Mouse (Mus musculus): Measurements from ENCODE around the gene Enc1. TPM values are rescaled to one million over a fixed set of nuclear protein-coding genes. Genes with fewer than 3 reads are reported as not detected.

Enc1 gene
- polyA plus RNA-seq, 1 experiment from 2014 or later, result 1.7 TPM

DNA sequence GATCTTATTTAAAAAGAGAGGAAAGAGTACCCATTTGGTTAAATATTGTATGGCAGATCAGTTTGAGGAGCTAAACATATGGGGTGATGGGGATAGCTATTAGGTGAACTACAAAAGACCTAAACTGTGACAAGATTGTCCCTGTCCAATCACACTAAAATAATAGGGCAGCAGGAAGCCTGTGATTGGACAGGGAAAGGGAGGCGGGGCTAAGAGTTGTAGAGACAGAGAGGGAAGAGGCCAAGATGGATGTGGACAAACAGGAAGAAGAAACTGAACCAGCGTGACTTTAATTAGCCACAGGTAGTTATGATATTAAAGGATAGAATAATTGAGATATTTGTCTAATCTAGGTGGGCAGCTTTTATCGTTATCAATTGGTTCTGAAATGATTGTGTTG is 20.9 kb upstream of the Enc1 start:
- H3K27ac ChIP-seq (ENCODE audit: low read depth), result no peak overlapping the region
- no peak for DNase-seq

DNA sequence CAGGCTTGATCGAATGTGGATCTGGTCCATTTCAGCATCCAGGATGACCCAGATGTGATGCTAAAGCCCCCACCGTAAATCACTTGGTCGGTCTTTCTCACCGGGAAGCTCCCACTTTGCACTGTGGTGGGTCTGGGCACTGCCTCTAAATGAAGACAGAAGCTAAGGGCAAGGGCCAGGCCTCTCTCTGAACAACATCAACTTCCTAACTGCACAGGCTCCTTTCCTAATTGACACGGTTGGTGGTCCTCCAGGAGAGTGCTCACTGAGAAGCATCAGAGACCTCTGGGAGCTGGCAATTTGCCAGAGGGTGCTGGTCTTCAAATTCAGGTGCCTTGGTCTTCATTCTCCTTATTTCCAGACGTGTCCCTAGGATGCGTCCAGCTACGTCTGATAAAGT is 17.0 kb upstream of the Enc1 start:
- Histone ChIP-seq H3K4me3 (ENCODE audit: low read depth, low read length) (no peak overlapping the region), H3K27ac (ENCODE audit: low read depth) (no peak overlapping the region), H3K27me3 (ENCODE audit: insufficient read depth, low read length) (no peaks in the 10 kb centered on the region), H3K36me3 (replicated peaks; ENCODE audit: insufficient read depth, low read length) (no peaks in the 10 kb centered on the region), H3K9me3 (ENCODE audit: low read length) (no peaks in the 10 kb centered on the region), H3K4me1 (ENCODE audit: insufficient read depth) (peaks cover 6% of the 10 kb centered on the region; the same call in 1 of the 2 replicates), H3K4me2 (ENCODE audit: low read depth, low read length) (no peak overlapping the region), H3K9ac (replicated peaks) (no peak overlapping the region)
- WGBS (ENCODE audit: insufficient replicate concordance), result 66% methylated on average over 8 of the region's 8 CpGs
- DNase-seq (no peak), ATAC-seq (peak; percentile 1; the same call in 1 of the 2 replicates)
- TF ChIP-seq CTCF (IDR thresholded peaks at IDR 0.05; ENCODE audit: low read depth) (no peak), EP300 (IDR thresholded peaks at IDR 0.05; ENCODE audit: low read depth) (no peak)

More for the DNA sequence above, 20.9 kb upstream of the Enc1 start:
- 75% methylated on average over 3 of the region's 3 CpGs for WGBS (ENCODE audit: insufficient replicate concordance)
- Histone ChIP-seq H3K4me2 (ENCODE audit: low read depth, low read length) (no peak overlapping the region), H3K9me3 (ENCODE audit: low read length) (no peaks in the 10 kb centered on the region), H3K36me3 (replicated peaks; ENCODE audit: insufficient read depth, low read length) (no peaks in the 10 kb centered on the region), H3K27me3 (ENCODE audit: insufficient read depth, low read length) (no peaks in the 10 kb centered on the region), H3K4me1 (ENCODE audit: insufficient read depth) (peaks cover 4% of the 10 kb centered on the region; the same call in 1 of the 2 replicates), H3K4me3 (ENCODE audit: low read depth, low read length) (no peak overlapping the region), H3K9ac (replicated peaks) (no peak overlapping the region)
- ATAC-seq, result no peak
- TF ChIP-seq CTCF (IDR thresholded peaks at IDR 0.05; ENCODE audit: low read depth), result no peak
- TF ChIP-seq EP300 (IDR thresholded peaks at IDR 0.05; ENCODE audit: low read depth), result no peak

- peak; percentile 95 for ATAC-seq
These were observed 16.4 kb upstream of the Enc1 start for GRCm38 (mm10) chr13:97224341-97224982.

GRCm38 (mm10) chr13:97225130-97225529 is 15.8 kb upstream of the Enc1 start:
- DNase-seq (no peak), ATAC-seq (no peak; the same call in 1 of the 2 replicates)
- Histone ChIP-seq H3K36me3 (replicated peaks; ENCODE audit: insufficient read depth, low read length) (no peaks in the 10 kb centered on the region), H3K27me3 (ENCODE audit: insufficient read depth, low read length) (no peaks in the 10 kb centered on the region), H3K27ac (ENCODE audit: low read depth) (peak overlapping the region; percentile 86), H3K4me1 (ENCODE audit: insufficient read depth) (peaks cover 6% of the 10 kb centered on the region; the same call in 1 of the 2 replicates), H3K4me3 (ENCODE audit: low read depth, low read length) (no peak overlapping the region), H3K9me3 (ENCODE audit: low read length) (no peaks in the 10 kb centered on the region), H3K9ac (replicated peaks) (no peak overlapping the region), H3K4me2 (ENCODE audit: low read depth, low read length) (peak overlapping the region; percentile 38; the same call in 1 of the 2 replicates)
- TF ChIP-seq CTCF (IDR thresholded peaks at IDR 0.05; ENCODE audit: low read depth) (no peak), EP300 (IDR thresholded peaks at IDR 0.05; ENCODE audit: low read depth) (no peak)
- WGBS (ENCODE audit: insufficient replicate concordance), result 72% methylated on average over 17 of the region's 17 CpGs

More at GRCm38 (mm10) chr13:97224341-97224982, 16.4 kb upstream of the Enc1 start:
- Histone ChIP-seq H3K4me1 (ENCODE audit: insufficient read depth) (peaks cover 6% of the 10 kb centered on the region; the same call in 1 of the 2 replicates), H3K27me3 (ENCODE audit: insufficient read depth, low read length) (no peaks in the 10 kb centered on the region), H3K4me2 (ENCODE audit: low read depth, low read length) (peak overlapping the region; percentile 38), H3K9me3 (ENCODE audit: low read length) (no peaks in the 10 kb centered on the region), H3K4me3 (ENCODE audit: low read depth, low read length) (no peak overlapping the region), H3K27ac (ENCODE audit: low read depth) (peak overlapping the region; percentile 86), H3K36me3 (replicated peaks; ENCODE audit: insufficient read depth, low read length) (no peaks in the 10 kb centered on the region), H3K9ac (replicated peaks) (no peak overlapping the region)
- TF ChIP-seq EP300 (IDR thresholded peaks at IDR 0.05; ENCODE audit: low read depth) (peak; percentile 45; the same call in 1 of the 2 replicates), CTCF (IDR thresholded peaks at IDR 0.05; ENCODE audit: low read depth) (no peak)
- peak; percentile 54 for DNase-seq
- WGBS (ENCODE audit: insufficient replicate concordance), result 50% methylated on average over 10 of the region's 10 CpGs

- Histone ChIP-seq H3K4me1 (ENCODE audit: insufficient read depth) (peaks cover 6% of the 10 kb centered on the region; the same call in 1 of the 2 replicates), H3K4me2 (ENCODE audit: low read depth, low read length) (no peak overlapping the region), H3K36me3 (replicated peaks; ENCODE audit: insufficient read depth, low read length) (no peaks in the 10 kb centered on the region), H3K4me3 (ENCODE audit: low read depth, low read length) (no peak overlapping the region), H3K9me3 (ENCODE audit: low read length) (no peaks in the 10 kb centered on the region), H3K27ac (ENCODE audit: low read depth) (no peak overlapping the region), H3K27me3 (ENCODE audit: insufficient read depth, low read length) (no peaks in the 10 kb centered on the region), H3K9ac (replicated peaks) (no peak overlapping the region)
- no peak for DNase-seq
- no peak for ATAC-seq
- 73% methylated on average over 3 of the region's 3 CpGs for WGBS (ENCODE audit: insufficient replicate concordance)
- TF ChIP-seq EP300 (IDR thresholded peaks at IDR 0.05; ENCODE audit: low read depth) (no peak), CTCF (IDR thresholded peaks at IDR 0.05; ENCODE audit: low read depth) (no peak)
These were observed 13.1 kb upstream of the Enc1 start for GRCm38 (mm10) chr13:97227795-97228194.

DNA sequence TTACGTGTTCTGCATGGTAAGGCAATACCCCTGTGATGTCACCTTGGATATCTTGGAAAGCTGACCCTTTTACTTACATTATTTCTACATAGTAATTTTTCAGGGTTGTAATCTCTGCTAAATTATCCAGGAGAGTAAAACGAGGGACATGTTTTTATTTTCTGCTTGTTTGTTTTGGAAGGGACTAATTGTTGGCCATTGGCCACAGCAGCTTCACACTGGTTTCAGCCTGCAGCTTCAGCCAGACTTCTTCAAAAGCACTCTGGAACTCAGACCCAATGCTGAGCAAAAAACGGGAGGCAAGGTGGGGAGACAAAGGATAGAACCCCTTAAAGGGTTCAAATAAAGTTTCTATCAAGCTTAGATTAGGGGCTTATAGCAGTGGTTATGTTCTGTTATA is 10.8 kb upstream of the Enc1 start:
- H3K4me1 ChIP-seq (ENCODE audit: insufficient read depth), result peaks cover 2% of the 10 kb centered on the region; the same call in 1 of the 2 replicates
- H3K27ac ChIP-seq (ENCODE audit: low read depth), result no peak overlapping the region
- H3K4me2 ChIP-seq (ENCODE audit: low read depth, low read length), result no peak overlapping the region
- TF ChIP-seq CTCF (IDR thresholded peaks at IDR 0.05; ENCODE audit: low read depth), result no peak
- TF ChIP-seq EP300 (IDR thresholded peaks at IDR 0.05; ENCODE audit: low read depth), result no peak
- no peaks in the 10 kb centered on the region for H3K36me3 ChIP-seq (replicated peaks; ENCODE audit: insufficient read depth, low read length)
- DNase-seq (no peak), ATAC-seq (no peak)
- WGBS (ENCODE audit: insufficient replicate concordance), result 67% methylated on average over 3 of the region's 3 CpGs
- no peak overlapping the region for H3K9ac ChIP-seq (replicated peaks)
- no peaks in the 10 kb centered on the region for H3K9me3 ChIP-seq (ENCODE audit: low read length)
- H3K27me3 ChIP-seq (ENCODE audit: insufficient read depth, low read length), result no peaks in the 10 kb centered on the region
- no peak overlapping the region for H3K4me3 ChIP-seq (ENCODE audit: low read depth, low read length)

All from liver, postnatal 0 days (tissue).